ENCODE assay signal across 9 mouse cellular contexts in genomic region chr11:97500720-97501448, GRCm38 (mm10). TPM values are rescaled to one million over a fixed set of nuclear protein-coding genes. Genes with fewer than 3 reads are reported as not detected.
A peak's percentile ranks its signal among the peaks of the same experiment; 100 is the strongest.
DNase-seq lines count a peak whose midpoint lies in the region; ATAC-seq and TF ChIP-seq lines count a peak whose summit lies in the region.
"Had no signal": no experiment of that assay in that cellular context is flagged by ENCODE, and none has a peak within 500 bp of the region (broad histone marks: within the 10 kb centered on the region; RNA-seq: fewer than 3 reads in every experiment).

No protein-coding gene starts in this region.

- intact Hi-C loops in gastrocnemius, postnatal 14 days (cut with DNase I; ENCODE audit: low total_unique reads), result no loop called here

- peak; percentile 44 for ATAC-seq in forebrain, embryonic 16.5 days
- no peak for ATAC-seq in liver, embryonic 15.5 days (ENCODE audit: insufficient read depth)
- ATAC-seq in megakaryocyte, adult 5-6 weeks (ENCODE audit: poor library complexity, severe bottlenecking), result no peak

- peak overlapping the region; percentile 50 for H3K9ac ChIP-seq in forebrain, embryonic 16.5 days (replicated peaks; ENCODE audit: low read depth, low read length)
- no peak overlapping the region for H3K9ac ChIP-seq in liver, embryonic 15.5 days

- peaks cover 50% of the 10 kb centered on the region for H3K27me3 ChIP-seq in E14TG2a.4 (ENCODE audit: insufficient read depth, low read length)
- peaks cover 32% of the 10 kb centered on the region for H3K27me3 ChIP-seq in forebrain, embryonic 16.5 days (replicated peaks; ENCODE audit: control insufficient read depth, insufficient read depth, low read length)
- peaks cover 17% of the 10 kb centered on the region; the same call in 1 of the 2 replicates for H3K27me3 ChIP-seq in liver, embryonic 15.5 days

- peaks cover 30% of the 10 kb centered on the region for H3K36me3 ChIP-seq in E14TG2a.4 (ENCODE audit: insufficient read depth, low read length)
- no peaks in the 10 kb centered on the region for H3K36me3 ChIP-seq in forebrain, embryonic 16.5 days (ENCODE audit: control insufficient read depth, insufficient read depth)
- H3K36me3 ChIP-seq in liver, embryonic 15.5 days (replicated peaks), result peaks cover 63% of the 10 kb centered on the region

- no peak overlapping the region for H3K27ac ChIP-seq in forebrain, embryonic 16.5 days (ENCODE audit: low read length)
- no peak overlapping the region for H3K27ac ChIP-seq in liver, embryonic 15.5 days (replicated peaks)

- DNase-seq in gastrocnemius, postnatal 14 days, result peak; percentile 4
- DNase-seq in gastrocnemius, postnatal 25 days, result no peak
- no peak for DNase-seq in right cerebral cortex, adult 2 months (ENCODE audit: low spot score in 2 of 2)
- no peak for DNase-seq in cerebellum, adult 8-10 months
- DNase-seq: adrenal gland, postnatal 36 days had no signal

- 5% methylated on average over 51 of the region's 51 CpGs for WGBS in forebrain, embryonic 16.5 days
- WGBS in liver, embryonic 15.5 days (ENCODE audit: insufficient replicate concordance), result 80% methylated on average over 51 of the region's 51 CpGs

- H3K4me1 ChIP-seq in E14TG2a.4 (replicated peaks; ENCODE audit: low read depth, low read length), result peaks cover 42% of the 10 kb centered on the region
- peaks cover 11% of the 10 kb centered on the region for H3K4me1 ChIP-seq in forebrain, embryonic 16.5 days (replicated peaks; ENCODE audit: control insufficient read depth, insufficient read depth, low read length)
- 0 out of 2 replicates have a peak, but pooled peaks cover 6% of the 10 kb centered on the region for H3K4me1 ChIP-seq in liver, embryonic 15.5 days (replicated peaks)

- peak overlapping the region; percentile 59 for H3K4me2 ChIP-seq in forebrain, embryonic 16.5 days (ENCODE audit: low read length)
- H3K4me2 ChIP-seq in liver, embryonic 15.5 days, result peak overlapping the region; percentile 23; the same call in 1 of the 2 replicates

- no peak for TF ChIP-seq CTCF in E14TG2a.4 (conservative IDR thresholded peaks at IDR 0.05; ENCODE audit: low read length)

- H3K9me3 ChIP-seq in E14TG2a.4 (ENCODE audit: low read length), result no peaks in the 10 kb centered on the region
- no peaks in the 10 kb centered on the region for H3K9me3 ChIP-seq in forebrain, embryonic 16.5 days (ENCODE audit: control insufficient read depth, low read length)
- no peaks in the 10 kb centered on the region for H3K9me3 ChIP-seq in liver, embryonic 15.5 days (replicated peaks)

- peak overlapping the region; percentile 77 for H3K4me3 ChIP-seq in E14TG2a.4 (replicated peaks; ENCODE audit: low read length)
- H3K4me3 ChIP-seq in forebrain, embryonic 16.5 days (replicated peaks; ENCODE audit: low read length), result peak overlapping the region; percentile 36
- no peak overlapping the region for H3K4me3 ChIP-seq in liver, embryonic 15.5 days (replicated peaks)

RNA-seq across cellular contexts. Expression of gene 4933428G20Rik, which starts 0.7 kb away (rescaled TPM):
- not detected for total RNA-seq in gastrocnemius, postnatal 14 days (2021)
- not detected for total RNA-seq in gastrocnemius, postnatal 25 days (2021)
- polyA plus RNA-seq in forebrain, embryonic 16.5 days (2015; fragmentation: Nextera tagmentation; extraction: Ambion mirVana), result 0.29 and 1.2 TPM in 2 replicates
- polyA plus RNA-seq in liver, embryonic 15.5 days (2015; fragmentation: Nextera tagmentation; extraction: Ambion mirVana), result 0.39 and 0.61 TPM in 2 replicates
- not detected in 2 replicates for total RNA-seq in megakaryocyte, adult 5-6 weeks (2015)
- total RNA-seq in megakaryocyte, adult 5-6 weeks (2017), result not detected in 2 replicates
